Mouse (Mus musculus): ENCODE results near the gene Map2. TPM values are rescaled to one million over a fixed set of nuclear protein-coding genes. Genes with fewer than 3 reads are reported as not detected.

The Map2 gene
- polyA plus RNA-seq, 1 experiment from 2014 or later = 2.2 TPM

- H3K4me1 ChIP-seq (ENCODE audit: control insufficient read depth, low read depth, low read length) = no peaks in the 10 kb centered on the region
- no peak overlapping the region for H3K4me2 ChIP-seq (ENCODE audit: low read depth, low read length)
- no peaks in the 10 kb centered on the region for H3K27me3 ChIP-seq (ENCODE audit: control insufficient read depth, insufficient read depth, low read depth, low read length)
- WGBS (ENCODE audit: insufficient replicate concordance) = 49% methylated on average over 4 of the region's 4 CpGs
- H3K27ac ChIP-seq (ENCODE audit: low read length) = no peak overlapping the region
- no peaks in the 10 kb centered on the region for H3K36me3 ChIP-seq (ENCODE audit: control insufficient read depth, insufficient read depth)
- no peaks in the 10 kb centered on the region for H3K9me3 ChIP-seq (replicated peaks; ENCODE audit: control insufficient read depth, low read length)
- ATAC-seq (ENCODE audit: low read depth) = no peak
- no peak overlapping the region for H3K9ac ChIP-seq (ENCODE audit: low read depth, low read length)
- H3K4me3 ChIP-seq (ENCODE audit: low read depth, low read length) = no peak overlapping the region
Measured at GRCm38 (mm10) chr1:66266231-66266924, 91.3 kb downstream of the Map2 start.

- Histone ChIP-seq H3K36me3 (ENCODE audit: control insufficient read depth, insufficient read depth) (no peaks in the 10 kb centered on the region), H3K27ac (ENCODE audit: low read length) (no peak overlapping the region), H3K9me3 (replicated peaks; ENCODE audit: control insufficient read depth, low read length) (no peaks in the 10 kb centered on the region), H3K4me1 (ENCODE audit: control insufficient read depth, low read depth, low read length) (no peaks in the 10 kb centered on the region), H3K4me2 (ENCODE audit: low read depth, low read length) (no peak overlapping the region), H3K27me3 (ENCODE audit: control insufficient read depth, insufficient read depth, low read depth, low read length) (no peaks in the 10 kb centered on the region), H3K4me3 (ENCODE audit: low read depth, low read length) (no peak overlapping the region), H3K9ac (ENCODE audit: low read depth, low read length) (no peak overlapping the region)
- ATAC-seq (ENCODE audit: low read depth) = no peak
- WGBS (ENCODE audit: insufficient replicate concordance) = 66% methylated on average over 3 of the region's 5 CpGs
Measured at GRCm38 (mm10) chr1:66277663-66278062, 102.6 kb downstream of the Map2 start.

GRCm38 (mm10) chr1:66279222-66280009 is 104.3 kb downstream of the Map2 start:
- Histone ChIP-seq H3K27me3 (ENCODE audit: control insufficient read depth, insufficient read depth, low read depth, low read length) (no peaks in the 10 kb centered on the region), H3K27ac (ENCODE audit: low read length) (no peak overlapping the region), H3K4me3 (ENCODE audit: low read depth, low read length) (no peak overlapping the region), H3K4me1 (ENCODE audit: control insufficient read depth, low read depth, low read length) (no peaks in the 10 kb centered on the region), H3K9me3 (replicated peaks; ENCODE audit: control insufficient read depth, low read length) (no peaks in the 10 kb centered on the region), H3K4me2 (ENCODE audit: low read depth, low read length) (no peak overlapping the region), H3K36me3 (ENCODE audit: control insufficient read depth, insufficient read depth) (no peaks in the 10 kb centered on the region), H3K9ac (ENCODE audit: low read depth, low read length) (no peak overlapping the region)
- ATAC-seq (ENCODE audit: low read depth) = no peak
- 32% methylated on average over 4 of the region's 4 CpGs for WGBS (ENCODE audit: insufficient replicate concordance)

- ATAC-seq (ENCODE audit: low read depth) = no peak
- H3K4me2 ChIP-seq (ENCODE audit: low read depth, low read length) = no peak overlapping the region
- H3K27me3 ChIP-seq (ENCODE audit: control insufficient read depth, insufficient read depth, low read depth, low read length) = no peaks in the 10 kb centered on the region
- H3K9me3 ChIP-seq (replicated peaks; ENCODE audit: control insufficient read depth, low read length) = no peaks in the 10 kb centered on the region
- H3K4me3 ChIP-seq (ENCODE audit: low read depth, low read length) = no peak overlapping the region
- 63% methylated on average over 4 of the region's 4 CpGs for WGBS (ENCODE audit: insufficient replicate concordance)
- no peaks in the 10 kb centered on the region for H3K36me3 ChIP-seq (ENCODE audit: control insufficient read depth, insufficient read depth)
- no peak overlapping the region for H3K27ac ChIP-seq (ENCODE audit: low read length)
- no peak overlapping the region for H3K9ac ChIP-seq (ENCODE audit: low read depth, low read length)
- no peaks in the 10 kb centered on the region for H3K4me1 ChIP-seq (ENCODE audit: control insufficient read depth, low read depth, low read length)
Measured at GRCm38 (mm10) chr1:66280152-66280551, 105.1 kb downstream of the Map2 start.

GRCm38 (mm10) chr1:66282447-66282846 is 107.4 kb downstream of the Map2 start:
- WGBS (ENCODE audit: insufficient replicate concordance) = 53% methylated on average over 3 of the region's 3 CpGs
- H3K27me3 ChIP-seq (ENCODE audit: control insufficient read depth, insufficient read depth, low read depth, low read length) = no peaks in the 10 kb centered on the region
- no peaks in the 10 kb centered on the region for H3K4me1 ChIP-seq (ENCODE audit: control insufficient read depth, low read depth, low read length)

GRCm38 (mm10) chr1:66288987-66289386 is 113.9 kb downstream of the Map2 start:
- no peak overlapping the region for H3K4me3 ChIP-seq (ENCODE audit: low read depth, low read length)
- no peak overlapping the region for H3K4me2 ChIP-seq (ENCODE audit: low read depth, low read length)
- no peaks in the 10 kb centered on the region for H3K27me3 ChIP-seq (ENCODE audit: control insufficient read depth, insufficient read depth, low read depth, low read length)
- no peaks in the 10 kb centered on the region for H3K4me1 ChIP-seq (ENCODE audit: control insufficient read depth, low read depth, low read length)
- H3K36me3 ChIP-seq (ENCODE audit: control insufficient read depth, insufficient read depth) = no peaks in the 10 kb centered on the region
- no peak for ATAC-seq (ENCODE audit: low read depth)
- 66% methylated on average over 4 of the region's 4 CpGs for WGBS (ENCODE audit: insufficient replicate concordance)
- H3K27ac ChIP-seq (ENCODE audit: low read length) = no peak overlapping the region
- H3K9ac ChIP-seq (ENCODE audit: low read depth, low read length) = no peak overlapping the region
- no peaks in the 10 kb centered on the region for H3K9me3 ChIP-seq (replicated peaks; ENCODE audit: control insufficient read depth, low read length)

More at GRCm38 (mm10) chr1:66282447-66282846, 107.4 kb downstream of the Map2 start:
- Histone ChIP-seq H3K27ac (ENCODE audit: low read length) (no peak overlapping the region), H3K9me3 (replicated peaks; ENCODE audit: control insufficient read depth, low read length) (no peaks in the 10 kb centered on the region), H3K4me2 (ENCODE audit: low read depth, low read length) (no peak overlapping the region), H3K4me3 (ENCODE audit: low read depth, low read length) (no peak overlapping the region), H3K9ac (ENCODE audit: low read depth, low read length) (no peak overlapping the region), H3K36me3 (ENCODE audit: control insufficient read depth, insufficient read depth) (no peaks in the 10 kb centered on the region)
- no peak for ATAC-seq (ENCODE audit: low read depth)

- Histone ChIP-seq H3K27ac (ENCODE audit: low read length) (no peak overlapping the region), H3K27me3 (ENCODE audit: control insufficient read depth, insufficient read depth, low read depth, low read length) (no peaks in the 10 kb centered on the region), H3K4me3 (ENCODE audit: low read depth, low read length) (no peak overlapping the region), H3K4me2 (ENCODE audit: low read depth, low read length) (no peak overlapping the region), H3K9ac (ENCODE audit: low read depth, low read length) (no peak overlapping the region), H3K36me3 (ENCODE audit: control insufficient read depth, insufficient read depth) (no peaks in the 10 kb centered on the region), H3K4me1 (ENCODE audit: control insufficient read depth, low read depth, low read length) (no peaks in the 10 kb centered on the region), H3K9me3 (replicated peaks; ENCODE audit: control insufficient read depth, low read length) (no peaks in the 10 kb centered on the region)
- no peak for ATAC-seq (ENCODE audit: low read depth)
- 57% methylated on average over 3 of the region's 3 CpGs for WGBS (ENCODE audit: insufficient replicate concordance)
Measured at GRCm38 (mm10) chr1:66292121-66292881, 117.2 kb downstream of the Map2 start.

- Histone ChIP-seq H3K27me3 (ENCODE audit: control insufficient read depth, insufficient read depth, low read depth, low read length) (no peaks in the 10 kb centered on the region), H3K4me3 (ENCODE audit: low read depth, low read length) (no peak overlapping the region), H3K4me2 (ENCODE audit: low read depth, low read length) (no peak overlapping the region), H3K9me3 (replicated peaks; ENCODE audit: control insufficient read depth, low read length) (no peaks in the 10 kb centered on the region), H3K36me3 (ENCODE audit: control insufficient read depth, insufficient read depth) (no peaks in the 10 kb centered on the region), H3K4me1 (ENCODE audit: control insufficient read depth, low read depth, low read length) (no peaks in the 10 kb centered on the region), H3K9ac (ENCODE audit: low read depth, low read length) (no peak overlapping the region), H3K27ac (ENCODE audit: low read length) (no peak overlapping the region)
- ATAC-seq (ENCODE audit: low read depth) = no peak
- WGBS (ENCODE audit: insufficient replicate concordance) = 66% methylated on average over 6 of the region's 6 CpGs
Measured at GRCm38 (mm10) chr1:66299376-66299775, 124.3 kb downstream of the Map2 start.
